Mouse (Mus musculus): Measurements from ENCODE around the gene Trappc6a.

Trappc6a gene

DNA sequence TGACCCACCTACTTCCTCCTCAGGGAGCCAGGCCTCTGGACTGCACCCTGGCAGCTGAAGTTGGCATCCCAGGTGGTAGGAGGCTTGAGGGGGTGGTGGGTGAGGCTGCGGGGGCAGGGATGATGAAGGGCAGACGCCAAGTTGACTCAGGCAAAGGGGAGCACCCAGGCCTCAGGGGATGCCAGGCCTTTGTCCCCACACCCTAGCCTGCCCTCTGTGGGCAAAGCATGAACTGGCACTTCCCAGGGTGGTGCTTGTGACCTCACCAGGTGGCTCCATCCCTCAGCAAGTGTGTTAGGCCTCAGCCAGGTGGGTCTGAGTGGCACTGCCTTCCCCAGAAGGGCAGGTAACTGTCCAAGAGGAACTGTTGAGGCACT is 16.9 kb downstream of the Trappc6a start:
- DNase-seq = no peak

GRCm38 (mm10) chr7:19531077-19531476 is 22.9 kb downstream of the Trappc6a start:
- no peak for DNase-seq

DNA sequence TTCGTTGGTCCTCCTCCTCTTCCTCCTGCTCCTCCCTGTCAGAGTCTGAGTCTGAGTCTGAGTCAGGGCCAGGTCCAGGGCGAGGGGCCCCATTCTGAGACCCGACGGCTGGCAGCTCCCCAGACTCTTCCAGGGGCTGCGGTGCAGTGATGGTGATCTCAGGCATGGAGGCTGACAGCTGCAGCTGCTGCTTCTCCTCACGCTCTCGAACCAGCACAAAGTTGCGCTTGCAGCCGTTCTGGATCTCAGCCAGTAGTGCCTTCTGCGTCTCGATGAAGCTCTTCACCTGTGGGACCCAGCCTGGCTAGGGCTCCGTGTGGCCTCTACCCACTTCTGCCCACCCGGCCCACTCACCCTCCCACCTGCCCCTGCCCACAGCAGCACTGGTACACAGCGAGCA is 24.0 kb downstream of the Trappc6a start:
- no peak for DNase-seq

DNA sequence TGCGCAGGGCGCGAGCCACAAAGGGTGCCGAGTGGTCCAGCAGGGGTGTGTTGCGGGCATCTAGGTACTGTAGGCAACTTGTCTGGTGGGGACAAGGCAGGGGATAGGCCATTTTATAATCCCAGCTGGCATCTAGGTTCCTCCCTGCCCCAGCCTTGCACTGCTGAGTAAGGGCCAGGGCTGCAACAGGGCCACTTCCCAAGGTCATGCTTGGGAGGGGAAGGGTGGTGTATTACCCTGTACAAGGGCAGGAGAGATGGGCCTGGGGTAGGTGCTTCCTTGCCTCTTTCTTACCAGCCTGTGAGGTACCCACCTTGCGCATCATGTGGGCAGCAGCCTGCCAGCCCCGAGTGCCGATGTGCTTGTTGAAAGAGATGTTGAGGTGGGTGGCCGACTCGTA is 26.5 kb downstream of the Trappc6a start:
- no peak for DNase-seq

DNA sequence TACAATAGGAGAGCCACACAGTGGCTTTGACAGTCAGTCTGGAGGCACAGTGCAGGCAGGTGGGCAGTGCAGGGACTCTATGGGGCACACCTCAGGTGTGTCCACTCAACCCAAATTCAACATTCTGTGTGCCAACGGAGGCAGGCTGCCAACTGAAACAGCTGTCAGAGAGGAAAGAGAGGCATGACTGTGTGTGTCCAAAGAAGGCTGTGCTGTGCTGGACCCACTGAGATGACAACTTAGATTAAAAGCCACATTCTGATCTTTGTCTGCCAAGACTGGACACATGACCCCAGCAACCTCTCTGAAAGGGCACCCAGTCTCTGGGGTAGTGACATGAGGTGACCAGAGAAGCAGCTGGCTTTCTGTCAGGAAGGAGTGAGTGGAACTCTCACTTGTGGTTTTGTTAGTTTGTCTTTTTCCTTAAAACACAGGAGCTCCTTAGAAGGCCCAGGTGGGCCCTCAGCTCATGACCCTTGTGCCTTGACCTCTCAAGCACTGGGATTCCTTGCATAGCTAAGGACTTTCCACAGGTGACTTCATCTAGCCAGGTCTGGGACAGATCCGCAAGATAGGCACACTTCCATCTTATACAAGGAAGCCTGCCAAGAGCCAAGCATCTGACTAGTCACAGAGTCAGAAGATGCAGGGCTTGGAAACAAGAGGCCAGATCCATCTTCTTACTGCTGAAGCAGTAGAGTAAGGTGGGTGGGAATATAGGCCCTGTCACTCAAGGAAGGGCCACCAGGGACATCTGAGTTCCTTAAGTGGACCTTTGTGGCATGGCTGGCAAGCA is 32.8 kb downstream of the Trappc6a start:
- no peak for DNase-seq

DNA sequence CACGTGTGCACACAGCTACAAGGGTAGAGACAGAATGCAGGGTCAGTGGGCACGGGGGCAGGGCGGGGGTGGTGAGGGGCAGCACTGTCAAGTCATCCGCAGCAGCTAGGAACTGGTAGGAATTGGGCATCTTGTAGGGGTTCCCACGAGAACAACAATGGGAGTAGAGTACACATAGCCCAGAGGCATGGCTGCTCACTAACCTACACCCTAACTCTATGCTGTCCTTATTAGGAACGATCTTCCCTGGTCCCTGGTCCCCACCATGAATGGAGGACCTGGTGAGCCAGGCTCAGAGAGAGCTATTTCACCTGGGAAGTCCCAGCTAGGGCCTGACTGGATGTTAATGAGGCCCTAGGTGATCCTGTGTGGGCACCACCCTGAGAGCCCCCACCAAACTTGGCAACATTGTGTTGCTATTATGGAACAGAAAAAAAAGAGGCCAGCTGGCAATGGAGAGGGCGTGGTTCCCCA is 33.5 kb downstream of the Trappc6a start:
- no peak for DNase-seq

DNA sequence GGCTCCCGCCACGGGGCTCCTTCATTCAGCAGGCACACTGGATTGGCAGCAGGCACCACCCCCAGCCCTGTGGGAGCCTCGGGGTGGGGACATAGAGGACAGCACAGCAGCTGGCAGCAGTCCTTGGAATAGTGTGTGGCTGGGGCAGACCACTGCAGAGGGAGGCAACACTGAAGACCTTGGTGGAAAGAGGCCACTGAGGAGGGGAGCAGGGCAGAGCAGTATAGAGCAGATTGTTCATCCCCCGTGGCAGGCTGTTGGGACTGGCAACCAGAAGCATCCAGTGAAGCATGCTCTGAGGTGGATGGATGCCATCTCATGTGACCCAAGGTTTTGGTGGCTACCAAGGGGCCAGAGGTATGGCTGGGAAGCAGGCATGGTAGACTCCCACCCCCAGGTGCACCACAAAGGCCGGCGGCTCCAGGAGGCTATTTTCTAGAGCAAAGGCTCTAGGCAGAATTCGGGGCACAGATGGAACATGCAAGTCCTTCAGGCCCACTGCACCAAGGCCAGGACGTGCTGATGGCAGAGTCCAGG is 34.0 kb downstream of the Trappc6a start:
- no peak for DNase-seq

DNA sequence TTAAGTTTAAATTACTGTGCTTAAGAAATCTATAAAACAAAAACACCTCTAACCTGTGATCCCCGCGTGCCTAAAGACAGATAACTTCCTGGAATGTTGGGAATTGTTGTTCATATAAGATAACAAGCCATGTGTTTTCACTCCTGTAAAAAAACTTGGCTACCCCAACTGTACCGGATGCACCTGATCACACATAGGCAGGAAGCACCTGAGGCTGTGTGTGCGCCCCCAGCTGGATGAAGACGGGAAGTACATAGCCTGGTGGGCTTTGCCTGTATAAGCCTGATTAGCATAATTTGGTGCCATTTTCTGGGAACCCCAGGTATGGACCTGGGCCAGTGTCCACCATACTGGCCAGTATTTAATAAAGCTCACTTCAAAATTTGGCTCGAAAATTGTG is 35.4 kb downstream of the Trappc6a start:
- DNase-seq = peak; percentile 50

- DNase-seq = no peak
Measured at GRCm38 (mm10) chr7:19546007-19546406, 37.8 kb downstream of the Trappc6a start.

DNA sequence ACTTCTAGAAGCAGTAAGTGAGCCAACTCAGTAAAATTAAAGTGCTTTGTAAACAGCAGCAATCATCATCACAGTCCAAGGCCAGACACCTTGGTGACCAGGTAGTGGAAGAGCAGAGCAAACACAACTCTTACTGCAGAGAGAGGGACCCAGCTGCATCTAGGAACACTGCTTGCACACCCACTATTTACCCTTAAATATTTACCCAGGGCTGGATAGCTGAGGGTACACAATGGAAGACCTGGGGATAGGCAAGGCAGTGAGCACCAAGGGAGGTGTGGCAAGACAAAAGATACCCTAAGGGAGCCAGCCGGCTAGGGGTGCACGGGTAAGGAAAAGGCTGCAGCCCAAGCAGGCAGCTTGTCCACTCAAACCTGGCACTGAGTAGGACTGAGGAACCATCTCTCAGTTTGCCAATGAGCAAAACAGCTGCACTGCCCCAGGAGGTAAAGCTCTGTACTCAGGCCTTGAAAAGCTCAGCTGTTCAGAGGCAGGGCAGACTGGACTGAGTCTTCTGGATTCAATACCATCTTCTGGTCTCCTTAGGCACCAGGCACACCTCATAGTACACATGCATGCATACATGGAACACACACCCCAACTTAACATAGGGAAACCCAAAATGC is 39.3 kb downstream of the Trappc6a start:
- no peak for DNase-seq

DNA sequence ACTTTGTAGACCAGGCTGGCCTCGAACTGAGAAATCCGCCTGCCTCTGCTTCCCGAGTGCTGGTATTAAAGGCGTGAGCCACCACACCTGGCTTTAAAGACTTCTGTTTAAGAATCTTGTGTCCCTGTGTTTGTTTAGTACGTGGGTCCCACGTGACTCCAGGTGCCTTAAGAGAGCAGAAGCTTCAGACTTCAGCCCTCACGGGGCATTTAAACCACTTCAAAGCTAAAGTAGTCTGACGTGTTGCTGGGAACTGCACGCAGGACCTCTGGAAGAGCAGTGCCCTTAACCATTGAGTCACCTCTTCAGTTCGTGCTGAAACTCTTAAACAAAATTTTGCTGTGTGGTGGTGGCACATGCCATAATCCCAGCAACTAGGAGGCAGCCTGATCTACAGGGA is 41.2 kb downstream of the Trappc6a start:
- no peak for DNase-seq

- no peak for DNase-seq
Measured at GRCm38 (mm10) chr7:19551634-19552033, 43.4 kb downstream of the Trappc6a start.

- DNase-seq = no peak
Measured at GRCm38 (mm10) chr7:19552443-19552842, 44.2 kb downstream of the Trappc6a start.

- no peak for DNase-seq
Measured at GRCm38 (mm10) chr7:19554168-19554567, 46.0 kb downstream of the Trappc6a start.

DNA sequence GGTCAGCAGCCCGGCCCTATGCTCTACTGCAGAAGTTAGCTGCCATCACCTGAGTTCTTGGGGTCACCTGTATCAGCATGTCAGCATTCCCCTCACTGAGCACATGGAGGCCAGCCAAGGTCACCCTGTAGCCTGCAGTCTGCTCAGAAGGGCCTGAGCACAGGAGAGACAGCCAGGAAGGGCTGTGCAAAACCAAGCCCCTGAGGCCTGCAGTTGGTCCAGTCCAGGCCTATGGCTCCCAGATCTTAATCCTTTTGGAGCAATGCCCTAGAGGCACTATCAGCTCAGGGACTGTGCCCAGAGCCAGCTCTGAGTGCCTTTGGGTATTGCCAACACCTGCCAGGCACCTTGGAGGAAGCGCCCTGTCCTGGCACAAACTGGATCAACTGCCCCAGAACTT is 48.9 kb downstream of the Trappc6a start:
- peak; percentile 41 for DNase-seq

DNA sequence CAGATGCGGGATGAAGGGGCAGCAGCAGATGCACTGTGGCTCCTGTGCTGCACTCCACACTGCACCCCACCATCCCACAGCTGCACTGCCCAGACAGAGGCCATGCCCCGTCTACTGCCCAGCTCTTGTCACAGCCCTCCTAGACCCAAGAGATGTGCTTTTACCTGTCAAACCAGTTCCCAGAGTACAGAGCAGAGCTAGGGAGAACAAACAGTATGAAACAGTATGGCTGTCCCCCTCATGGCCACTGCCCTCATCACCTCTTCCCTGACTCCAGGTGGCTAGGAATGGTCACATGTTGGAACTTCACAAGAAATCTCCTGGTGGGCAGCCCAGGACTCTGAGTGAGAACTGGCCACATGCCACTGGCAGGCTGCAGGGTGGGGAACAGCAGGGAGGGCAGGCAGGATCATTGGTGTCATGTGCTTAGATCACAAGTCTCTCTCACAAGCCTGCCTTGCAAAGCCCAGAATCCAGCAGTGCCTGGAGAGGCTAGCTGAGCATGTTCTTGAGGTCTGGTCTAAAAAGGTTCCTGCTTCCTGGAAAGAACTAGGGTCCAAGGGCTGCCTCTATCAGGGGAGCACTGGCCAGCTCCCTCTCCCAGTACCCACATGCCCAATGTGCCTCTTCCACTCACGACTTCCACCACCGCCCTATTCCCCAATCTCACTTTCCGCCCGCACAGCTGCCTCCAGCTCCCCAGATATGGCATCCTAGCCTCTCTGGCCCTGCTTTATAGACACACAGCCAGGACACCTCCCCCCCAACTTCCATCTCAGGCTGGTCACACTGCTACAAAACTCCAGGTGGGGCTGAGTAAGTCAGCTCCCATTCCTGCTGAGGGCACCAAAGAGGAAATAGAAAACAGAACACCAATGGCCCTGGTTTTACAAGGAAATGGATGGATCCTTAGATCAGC is 50.0 kb downstream of the Trappc6a start:
- DNase-seq = peak; percentile 32

GRCm38 (mm10) chr7:19558965-19559364 is 50.8 kb downstream of the Trappc6a start:
- no peak for DNase-seq

GRCm38 (mm10) chr7:19560491-19561260 is 52.5 kb downstream of the Trappc6a start:
- DNase-seq = peak; percentile 42

GRCm38 (mm10) chr7:19561431-19561764 is 53.2 kb downstream of the Trappc6a start:
- DNase-seq = peak; percentile 39

DNA sequence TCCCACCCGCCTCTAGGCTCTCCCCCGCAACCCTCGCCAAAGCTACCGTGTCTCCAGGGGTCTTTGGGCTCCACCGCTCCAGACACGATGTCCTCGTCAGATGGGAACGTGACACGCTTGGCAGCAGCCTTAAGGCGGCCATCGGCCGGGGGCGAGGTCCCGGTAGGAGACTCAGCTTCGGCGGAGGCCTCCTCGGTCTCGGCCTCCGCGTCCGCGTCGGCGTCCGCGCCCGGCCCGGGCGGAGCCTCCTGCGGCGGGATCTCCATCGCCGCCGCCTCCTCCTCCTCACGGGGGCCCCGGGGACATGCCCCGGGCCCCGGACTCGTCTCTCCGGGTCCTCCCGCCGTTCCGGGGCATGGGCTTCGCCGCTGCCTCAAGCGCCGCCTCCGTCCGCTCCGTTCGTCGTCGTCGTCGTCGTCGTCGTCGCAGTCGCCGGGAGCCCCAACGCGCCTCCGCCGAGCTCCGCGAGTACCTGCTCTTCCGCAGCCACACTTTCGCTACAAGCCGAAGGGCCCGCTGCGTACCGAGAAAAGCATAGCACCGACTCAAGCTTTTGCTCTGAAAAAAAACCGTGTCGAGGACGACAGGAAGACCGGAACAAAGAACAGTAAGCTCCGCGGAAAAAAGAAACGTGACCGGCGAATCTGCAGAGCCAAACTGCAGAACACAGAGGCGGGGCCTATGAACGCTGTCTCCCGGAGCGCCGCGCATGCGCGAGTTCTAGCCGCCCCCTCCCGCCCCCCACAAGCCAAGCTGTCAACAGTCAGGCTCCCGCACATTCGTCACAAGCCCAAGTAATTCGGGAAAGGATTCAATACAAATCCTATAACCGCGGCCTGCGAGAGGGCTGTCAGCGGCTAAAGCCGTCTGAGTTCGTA is 53.8 kb downstream of the Trappc6a start:
- DNase-seq = peak; percentile 97

Measured in kidney, postnatal 10 days (tissue).